Mouse (Mus musculus) fat pad, adult 2 months (tissue): ENCODE data around the gene Sorcs2.
A peak's percentile ranks its signal among the peaks of the same experiment; 100 is the strongest.

Source experiments
- DNase-seq: peaks from one replicate; pipeline ENCODE4 v3.0.0-alpha.2; 2011; ENCODE audit warnings: low read depth, low spot score; ENCODE audit errors: extremely low read depth

Sorcs2 gene

GRCm38 (mm10) chr5:36313353-36314079, 84.4 kb downstream of the Sorcs2 start:
- DNase-seq, result no peak

GRCm38 (mm10) chr5:36312926-36313325, 85.0 kb downstream of the Sorcs2 start:
- no peak for DNase-seq

GRCm38 (mm10) chr5:36304299-36304980, 93.5 kb downstream of the Sorcs2 start:
- no peak for DNase-seq

GRCm38 (mm10) chr5:36301166-36301565, 96.8 kb downstream of the Sorcs2 start:
- no peak for DNase-seq

DNA sequence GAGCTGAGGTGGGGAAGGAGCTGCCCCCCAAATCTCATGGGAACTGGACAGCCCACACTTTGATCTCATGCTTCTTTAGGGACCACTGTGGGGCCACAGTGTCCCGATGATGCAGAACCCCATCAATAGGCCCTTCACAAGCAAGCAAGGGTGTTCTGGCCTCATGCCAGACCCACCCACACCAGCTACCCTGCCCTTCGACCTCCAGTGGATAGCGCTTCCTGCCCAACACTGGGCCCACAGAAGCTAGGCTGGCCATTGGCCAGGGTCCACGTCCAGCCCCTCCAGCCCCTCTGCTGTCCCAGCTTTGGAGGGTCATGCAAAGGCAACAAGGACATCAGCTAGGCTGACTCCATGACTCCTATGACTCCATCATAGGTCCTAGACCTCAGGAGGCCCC, 99.9 kb downstream of the Sorcs2 start:
- DNase-seq, result no peak

DNA sequence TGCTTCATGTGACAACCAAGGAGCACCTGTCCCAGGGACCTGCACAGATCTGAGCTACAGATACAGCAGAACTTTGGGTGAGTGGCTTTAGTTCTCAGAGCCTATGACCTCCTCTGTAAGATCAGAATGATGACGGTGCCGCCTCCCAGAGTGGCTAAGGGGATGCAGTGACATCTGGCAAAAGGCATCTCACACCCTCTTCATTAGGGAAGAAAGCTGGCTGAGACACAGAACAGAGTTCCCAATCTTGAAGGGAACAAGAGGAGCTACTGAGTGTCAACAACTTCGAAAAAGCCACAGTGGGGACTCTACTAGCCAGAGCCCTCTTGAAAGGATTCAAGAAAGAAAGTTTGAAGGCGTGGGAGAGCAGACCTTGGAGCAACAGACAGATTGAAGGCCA, 100.7 kb downstream of the Sorcs2 start:
- DNase-seq, result no peak

DNA sequence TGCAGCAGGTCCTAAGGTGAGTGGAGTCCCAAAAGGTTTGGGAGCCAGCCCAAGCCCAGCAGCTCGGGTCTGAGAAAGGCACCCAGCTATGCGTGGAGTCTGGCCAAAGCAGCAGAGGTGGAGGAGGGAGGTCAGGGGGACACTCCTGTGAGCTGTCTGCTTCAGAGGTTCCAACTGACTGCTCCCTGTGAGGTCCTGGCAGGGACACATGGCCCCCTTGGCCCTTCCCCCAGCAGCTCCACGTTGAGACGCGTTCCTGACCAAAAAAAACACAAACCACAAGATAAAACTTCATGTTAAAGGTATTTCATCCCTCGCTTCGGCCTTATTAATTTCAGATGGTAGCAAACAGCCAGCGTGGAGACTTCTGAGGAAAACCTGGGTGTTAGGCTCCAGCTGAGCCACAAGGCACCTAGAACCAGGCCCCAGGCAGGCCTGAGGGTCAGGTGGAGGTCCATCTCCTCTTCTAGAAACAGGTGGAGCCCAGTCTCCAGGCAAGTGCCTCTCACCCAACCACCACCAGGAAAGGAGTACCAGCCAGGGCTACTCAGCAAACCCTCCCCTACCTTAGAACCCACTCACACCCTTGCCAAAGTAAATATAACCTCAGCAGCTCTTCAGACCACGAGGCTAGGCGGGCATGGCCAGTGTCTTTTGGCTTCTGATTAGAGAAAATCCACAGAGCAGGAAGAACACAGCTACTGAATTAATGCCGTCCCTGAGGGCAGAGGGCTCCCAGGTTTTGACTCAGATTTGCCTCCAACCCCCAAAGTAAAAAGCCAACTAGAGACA, 104.6 kb downstream of the Sorcs2 start:
- no peak for DNase-seq

DNA sequence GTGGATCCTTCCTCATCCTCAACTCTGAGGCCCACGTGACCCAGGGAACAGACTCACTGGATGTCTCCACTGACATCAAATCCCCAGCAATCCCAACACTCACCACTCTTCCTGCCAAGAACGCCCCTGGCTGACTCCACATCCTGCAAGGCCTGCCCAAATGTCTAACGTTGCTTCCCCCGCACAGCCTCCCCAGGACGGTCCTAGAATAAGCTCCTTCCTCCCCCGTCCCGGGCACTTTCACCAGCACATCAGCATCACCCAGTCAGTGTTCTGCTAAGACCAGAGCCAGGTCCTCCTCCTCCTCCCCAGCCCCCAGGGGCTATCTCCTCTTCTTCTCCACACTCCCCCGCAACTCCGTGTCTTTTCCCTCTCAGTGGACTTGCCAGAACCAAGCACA, 105.6 kb downstream of the Sorcs2 start:
- no peak for DNase-seq

GRCm38 (mm10) chr5:36291191-36291590, 106.7 kb downstream of the Sorcs2 start:
- DNase-seq, result no peak

GRCm38 (mm10) chr5:36285405-36285804, 112.5 kb downstream of the Sorcs2 start:
- DNase-seq, result no peak

DNA sequence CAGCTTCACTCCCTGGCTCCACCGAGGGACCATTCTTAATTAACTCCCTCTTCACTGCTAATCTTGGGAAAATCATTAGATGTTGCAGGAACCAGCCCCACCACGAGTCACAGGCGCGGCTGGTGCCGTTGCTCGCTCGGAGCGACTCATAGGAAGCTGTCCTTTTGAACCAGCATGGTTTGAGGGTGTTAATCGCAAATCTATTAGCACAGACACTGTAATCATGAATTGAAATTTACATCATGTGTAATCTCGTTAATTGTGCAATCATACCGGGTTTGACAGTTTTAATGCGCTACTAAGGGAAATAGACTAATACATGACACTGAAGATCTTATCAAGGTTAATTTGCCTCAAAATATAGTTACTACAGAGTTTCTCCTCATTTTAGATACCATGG, 118.0 kb downstream of the Sorcs2 start:
- no peak for DNase-seq

- DNase-seq, result no peak
Measured at GRCm38 (mm10) chr5:36274684-36275394, 123.1 kb downstream of the Sorcs2 start.

DNA sequence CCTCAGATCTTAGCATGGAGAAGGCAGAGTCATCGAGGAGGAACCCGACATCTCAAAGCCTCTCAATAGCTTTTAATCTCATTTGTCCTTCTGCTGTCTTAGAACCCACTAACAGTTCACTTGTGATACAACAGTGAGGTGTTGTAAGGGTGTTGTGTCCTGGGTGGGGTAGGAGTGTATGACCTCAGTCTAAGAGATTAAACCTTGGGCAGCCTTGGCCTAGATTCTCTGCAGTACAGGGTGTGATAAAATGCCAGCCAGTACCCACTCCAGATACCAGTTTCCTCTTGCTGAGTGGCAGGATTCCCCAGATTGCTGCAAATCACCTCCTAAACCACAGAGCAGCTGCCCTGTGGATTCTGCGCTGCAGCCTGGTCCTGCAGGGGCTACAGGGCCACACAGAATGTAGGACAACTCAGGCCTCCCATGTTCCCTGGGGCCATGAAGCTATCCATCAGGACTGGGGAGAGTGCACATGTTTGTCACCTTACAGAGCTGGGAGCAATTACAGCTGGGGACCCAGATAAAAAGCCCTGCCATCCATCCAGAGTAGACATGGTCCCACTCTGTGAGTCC, 130.7 kb downstream of the Sorcs2 start:
- DNase-seq, result no peak

GRCm38 (mm10) chr5:36260862-36261261, 137.1 kb downstream of the Sorcs2 start:
- DNase-seq, result no peak

GRCm38 (mm10) chr5:36259691-36260124, 138.2 kb downstream of the Sorcs2 start:
- no peak for DNase-seq

DNA sequence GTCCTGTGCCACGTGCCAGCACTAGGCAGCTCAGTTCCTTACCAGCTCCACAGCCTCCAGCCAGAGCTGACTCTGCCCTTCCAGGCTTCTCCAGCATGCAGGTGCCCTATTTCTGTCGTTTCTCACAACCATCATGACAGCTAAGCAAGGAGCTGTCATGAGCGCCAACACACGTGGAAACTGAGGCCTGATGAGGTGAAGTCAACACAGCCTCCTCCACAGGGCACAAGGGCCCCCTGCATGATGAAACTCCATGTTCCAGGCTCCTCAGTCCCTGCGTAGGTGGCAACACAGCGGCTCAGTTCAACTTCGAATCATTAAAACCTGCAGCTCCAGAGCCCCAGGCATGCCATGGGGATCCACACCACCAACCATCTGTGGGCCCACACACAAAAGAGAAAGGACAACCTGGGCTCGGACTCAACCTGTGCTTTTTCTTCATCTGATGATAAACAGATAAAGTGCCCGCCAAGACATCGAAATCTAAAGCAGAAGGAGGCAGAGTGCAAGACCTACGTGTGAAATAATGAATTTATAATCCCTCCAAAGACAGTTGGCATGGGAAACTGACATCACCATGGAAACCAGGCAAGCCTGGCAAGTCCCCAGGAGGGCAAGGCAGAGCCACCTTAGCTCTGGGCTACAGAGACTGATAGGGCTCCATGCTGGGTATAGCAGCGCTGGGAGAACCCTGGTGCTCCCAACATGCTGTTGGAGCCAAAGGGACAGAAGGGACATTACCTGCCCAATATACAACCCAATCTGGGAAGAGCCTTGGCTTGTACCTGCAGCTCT, 139.4 kb downstream of the Sorcs2 start:
- peak; percentile 14 for DNase-seq

GRCm38 (mm10) chr5:36257008-36257407, 140.9 kb downstream of the Sorcs2 start:
- DNase-seq, result no peak

DNA sequence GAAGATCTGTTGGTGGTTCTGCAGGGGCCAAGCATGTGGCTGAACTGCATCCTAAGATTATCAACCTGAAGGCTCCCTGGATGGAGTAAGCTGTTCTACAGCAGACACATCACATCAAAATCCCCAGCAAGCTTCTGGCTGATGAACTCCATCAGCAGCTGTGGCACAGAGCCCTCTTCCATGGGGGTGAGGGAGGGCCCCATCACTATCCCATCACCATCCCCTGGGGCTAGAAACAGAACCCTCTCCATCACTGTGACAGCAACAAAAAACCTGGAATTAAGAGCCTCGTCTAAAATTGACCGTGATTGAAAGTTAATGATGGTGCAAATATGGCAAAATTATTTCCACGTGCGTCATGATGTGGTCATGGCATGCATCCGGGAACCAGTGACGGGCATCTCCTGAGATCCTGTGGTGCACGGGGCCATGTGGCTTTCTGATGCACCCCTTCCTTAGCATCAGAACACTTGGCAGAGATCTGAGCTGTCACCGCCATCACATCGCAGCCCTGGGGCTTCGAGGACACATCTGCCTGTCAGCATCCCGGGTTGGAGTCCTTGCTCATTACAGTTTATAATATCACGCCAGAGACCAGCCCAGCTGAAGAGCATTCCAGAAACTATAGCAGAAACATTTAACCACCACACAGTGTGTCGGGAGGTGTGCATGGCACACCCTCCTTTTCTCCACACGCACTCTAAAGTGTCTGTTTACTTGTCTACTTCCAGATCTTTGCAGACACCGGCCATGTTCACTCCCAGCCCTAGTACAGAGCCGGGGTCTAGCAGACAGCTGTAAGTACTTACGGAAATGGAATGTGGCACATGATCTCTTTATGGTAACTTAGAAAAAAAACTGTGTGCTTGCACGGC, 143.1 kb downstream of the Sorcs2 start:
- DNase-seq, result no peak
